Mouse (Mus musculus) midbrain, embryonic 11.5 days (tissue): ENCODE results near the gene Dand5. TPM values are rescaled to one million over a fixed set of nuclear protein-coding genes. Genes with fewer than 3 reads are reported as not detected.

ENCODE experiments used
- ATAC-seq: fragments of 200-750 bp; cut with Nextera tagmentation; 2 replicates; pipeline ENCODE4 v1.8.0; 2017; ENCODE audit warnings: moderate TSS enrichment, moderate library complexity; ENCODE audit not compliant: low FRiP score
- DNase-seq: peaks from one replicate; pipeline ENCODE4 v3.0.0; 2015; ENCODE audit warnings: low spot score; ENCODE audit errors: missing footprints
- H3K27ac ChIP-seq: fragments of 300-500 bp; sonication (generic); 2 replicates; pipeline ENCODE4 v1.5.1; 2014; ENCODE audit warnings: low read depth, low read length
- H3K27me3 ChIP-seq: fragments of 300-500 bp; sonication (generic); 2 replicates; pipeline ENCODE4 v1.6.1; 2014; ENCODE audit warnings: mild to moderate bottlenecking, low read length, moderate library complexity, mixed read lengths; ENCODE audit not compliant: control insufficient read depth, insufficient read depth
- H3K36me3 ChIP-seq: fragments of 300-500 bp; sonication (generic); 2 replicates; pipeline ENCODE4 v1.6.1; 2014; ENCODE audit warnings: mild to moderate bottlenecking, low read length, moderate library complexity, mixed read lengths; ENCODE audit not compliant: control insufficient read depth, insufficient read depth
- H3K4me1 ChIP-seq: fragments of 300-500 bp; sonication (generic); 2 replicates; pipeline ENCODE4 v1.6.1; 2014; ENCODE audit warnings: low read length; ENCODE audit not compliant: control insufficient read depth, insufficient read depth
- H3K4me2 ChIP-seq: fragments of 300-500 bp; sonication (generic); 2 replicates; pipeline ENCODE4 v1.6.1; 2014; ENCODE audit warnings: mild to moderate bottlenecking, moderate library complexity
- H3K4me3 ChIP-seq: fragments of 300-500 bp; sonication (generic); 2 replicates; pipeline ENCODE4 v1.5.1; 2014; ENCODE audit warnings: low read depth, low read length
- H3K9ac ChIP-seq: fragments of 300-500 bp; sonication (generic); 2 replicates; pipeline ENCODE4 v1.6.1; 2014; ENCODE audit warnings: low read length
- H3K9me3 ChIP-seq: fragments of 300-500 bp; sonication (generic); 2 replicates; pipeline ENCODE4 v1.6.1; 2016; ENCODE audit warnings: low read length; ENCODE audit not compliant: control insufficient read depth
- WGBS: fragments of 180-500 bp; shearing (Covaris S2); extraction: QIAGEN DNeasy Blood & Tissue Kit; methylation state at CpG from one replicate; pipeline ENCODE4 v1.1.7; 2014; 5-methylcytosine and 5-hydroxymethylcytosine counted together
- polyA plus RNA-seq: library from polyadenylated mRNA; unstranded; fragments of >200 nt; fragmentation: Nextera tagmentation; extraction: Ambion mirVana; gene quantifications from 2 replicates; pipeline ENCODE4 v1.2.1, GENCODE M21; 2014

The Dand5 gene
- polyA plus RNA-seq, 1 experiment from 2014 or later, result 4.6 TPM

GRCm38 (mm10) chr8:84787523-84788302 lies 34.9 kb downstream of the Dand5 start:
- Histone ChIP-seq H3K27me3 (peaks cover 96% of the 10 kb centered on the region), H3K27ac (no peak overlapping the region), H3K9ac (no peak overlapping the region), H3K4me1 (no peaks in the 10 kb centered on the region), H3K4me2 (no peak overlapping the region), H3K4me3 (no peak overlapping the region), H3K9me3 (no peaks in the 10 kb centered on the region), H3K36me3 (no peaks in the 10 kb centered on the region)
- ATAC-seq, result no peak
- WGBS, result 4% methylated on average over 14 of the region's 14 CpGs
- DNase-seq, result peak; percentile 90

DNA sequence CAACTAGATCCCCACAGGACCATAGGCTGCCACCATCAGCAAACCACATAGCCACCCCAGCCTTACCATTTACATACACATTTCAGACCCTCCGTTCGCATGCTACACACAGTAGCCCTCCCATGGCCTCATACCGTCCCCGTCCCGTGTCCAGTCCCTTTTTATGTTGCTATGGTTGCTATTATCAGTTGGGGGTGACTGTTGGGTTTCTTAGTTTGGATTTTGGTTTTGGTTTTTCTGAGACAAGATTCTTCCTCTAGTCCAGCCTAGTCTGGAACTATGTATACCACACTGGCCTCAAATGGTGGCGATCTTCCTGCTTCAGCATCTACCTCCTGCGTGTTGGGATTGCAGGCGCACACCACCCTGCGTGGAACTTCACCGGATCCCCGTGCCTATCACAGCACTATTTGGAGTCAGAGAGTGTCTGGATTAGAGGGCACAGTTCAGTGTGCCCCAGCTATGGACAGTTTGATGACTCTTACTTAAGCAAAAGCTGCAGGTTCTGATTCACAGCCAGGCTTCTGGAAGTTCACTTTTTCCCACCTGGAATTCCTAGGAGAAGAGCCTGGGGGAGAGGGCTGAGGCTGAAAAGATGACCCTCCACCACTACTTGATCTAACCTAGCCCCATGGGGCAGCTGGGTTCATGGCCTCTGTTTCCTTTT lies 35.7 kb downstream of the Dand5 start:
- H3K4me1 ChIP-seq, result no peaks in the 10 kb centered on the region
- no peak overlapping the region for H3K27ac ChIP-seq
- no peaks in the 10 kb centered on the region for H3K36me3 ChIP-seq
- WGBS, result 3% methylated on average over 11 of the region's 11 CpGs
- DNase-seq (peak; percentile 93), ATAC-seq (no peak)
- no peaks in the 10 kb centered on the region for H3K9me3 ChIP-seq
- H3K4me3 ChIP-seq, result no peak overlapping the region
- peaks cover 98% of the 10 kb centered on the region for H3K27me3 ChIP-seq
- H3K4me2 ChIP-seq, result no peak overlapping the region
- H3K9ac ChIP-seq, result no peak overlapping the region

- WGBS, result 1% methylated on average over 38 of the region's 38 CpGs
- Histone ChIP-seq H3K36me3 (no peaks in the 10 kb centered on the region), H3K4me3 (no peak overlapping the region), H3K9ac (no peak overlapping the region), H3K27ac (no peak overlapping the region), H3K27me3 (peaks cover 100% of the 10 kb centered on the region), H3K9me3 (no peaks in the 10 kb centered on the region), H3K4me1 (no peaks in the 10 kb centered on the region), H3K4me2 (no peak overlapping the region)
- peak; percentile 93 for DNase-seq
- ATAC-seq, result no peak
Measured at GRCm38 (mm10) chr8:84785756-84786677, 36.6 kb downstream of the Dand5 start.

- WGBS, result 0% methylated on average over 11 of the region's 11 CpGs
- Histone ChIP-seq H3K27me3 (peaks cover 100% of the 10 kb centered on the region), H3K9me3 (no peaks in the 10 kb centered on the region), H3K4me3 (no peak overlapping the region), H3K9ac (no peak overlapping the region), H3K4me2 (no peak overlapping the region), H3K4me1 (no peaks in the 10 kb centered on the region), H3K27ac (no peak overlapping the region), H3K36me3 (no peaks in the 10 kb centered on the region)
- no peak for ATAC-seq
- DNase-seq, result peak; percentile 91
Measured at GRCm38 (mm10) chr8:84785506-84785755, 37.2 kb downstream of the Dand5 start.

GRCm38 (mm10) chr8:84784681-84785505 lies 37.7 kb downstream of the Dand5 start:
- Histone ChIP-seq H3K9me3 (no peaks in the 10 kb centered on the region), H3K4me3 (no peak overlapping the region), H3K36me3 (no peaks in the 10 kb centered on the region), H3K4me1 (no peaks in the 10 kb centered on the region), H3K4me2 (no peak overlapping the region), H3K27me3 (peaks cover 100% of the 10 kb centered on the region), H3K27ac (no peak overlapping the region), H3K9ac (no peak overlapping the region)
- ATAC-seq (0 out of 2 replicates have a peak, but pooled peaks have one; percentile 16), DNase-seq (peak; percentile 95)
- WGBS, result under 1% methylated on average over 48 of the region's 48 CpGs

- Histone ChIP-seq H3K4me1 (no peaks in the 10 kb centered on the region), H3K27me3 (peaks cover 100% of the 10 kb centered on the region), H3K4me3 (no peak overlapping the region), H3K9me3 (no peaks in the 10 kb centered on the region), H3K9ac (no peak overlapping the region), H3K4me2 (no peak overlapping the region), H3K36me3 (no peaks in the 10 kb centered on the region), H3K27ac (no peak overlapping the region)
- DNase-seq (peak; percentile 95), ATAC-seq (no peak)
- under 1% methylated on average over 33 of the region's 33 CpGs for WGBS
Measured at GRCm38 (mm10) chr8:84783919-84784581, 38.6 kb downstream of the Dand5 start.

DNA sequence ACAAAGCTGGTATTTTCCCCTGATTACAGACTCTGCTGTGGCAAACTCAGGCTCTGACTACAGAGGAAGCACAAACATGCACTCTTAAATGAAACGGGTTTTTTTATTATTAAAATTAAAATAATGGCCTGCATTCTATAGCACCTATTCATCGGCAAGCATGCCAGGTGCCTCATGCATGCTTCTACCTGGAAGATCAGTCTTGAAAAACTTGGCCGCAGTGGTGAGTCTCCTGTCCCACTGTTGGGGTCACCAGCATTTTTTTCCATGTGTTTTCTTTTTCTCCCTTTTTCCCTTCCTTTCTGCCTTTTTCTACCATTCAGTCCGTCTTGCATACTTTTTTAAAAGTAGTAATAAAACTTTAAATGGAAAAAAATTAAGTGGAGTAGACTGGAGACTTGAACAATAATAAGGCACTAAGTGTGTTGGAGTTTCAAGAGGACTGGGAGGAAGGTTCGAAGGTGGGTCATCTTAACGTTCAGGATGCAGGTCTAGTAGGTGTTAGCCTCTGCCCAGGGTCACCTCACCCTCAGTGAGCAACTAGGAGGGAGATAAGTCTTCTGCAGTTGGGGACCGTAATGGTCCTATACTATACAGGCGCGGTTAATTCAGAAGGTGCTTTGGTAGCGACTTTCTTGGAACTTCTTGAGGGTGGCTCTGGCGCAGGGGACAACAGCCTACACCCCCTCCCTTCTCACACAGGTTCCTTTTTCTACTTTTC lies 39.3 kb downstream of the Dand5 start:
- 4% methylated on average over 11 of the region's 11 CpGs for whole genome bisulfite sequencing
- Histone ChIP-seq H3K4me1 (no peaks in the 10 kb centered on the region), H3K36me3 (no peaks in the 10 kb centered on the region), H3K4me3 (no peak overlapping the region), H3K27me3 (peaks cover 100% of the 10 kb centered on the region), H3K9me3 (no peaks in the 10 kb centered on the region), H3K9ac (no peak overlapping the region), H3K27ac (no peak overlapping the region), H3K4me2 (no peak overlapping the region)
- ATAC-seq, result no peak
- DNase-seq, result peak; percentile 92

- Histone ChIP-seq H3K4me2 (no peak overlapping the region), H3K9ac (no peak overlapping the region), H3K27ac (no peak overlapping the region), H3K36me3 (no peaks in the 10 kb centered on the region), H3K4me1 (no peaks in the 10 kb centered on the region), H3K4me3 (no peak overlapping the region), H3K27me3 (peaks cover 100% of the 10 kb centered on the region), H3K9me3 (no peaks in the 10 kb centered on the region)
- WGBS, result 2% methylated on average over 10 of the region's 10 CpGs
- no peak for ATAC-seq
- peak; percentile 94 for DNase-seq
Measured at GRCm38 (mm10) chr8:84782680-84783079, 39.9 kb downstream of the Dand5 start.
